Mouse (Mus musculus) cortical plate, adult 2 months (tissue): ENCODE measurements at regions not wholly inside any gene's neighbourhood (a gene's known extent, or its start where the extent isn't known, plus 50 kb on each side); places are given as distances from the start of the nearest gene placed in this dataset.

ENCODE experiments used
- H3K27ac ChIP-seq: fragments of 200-500 bp; 2 replicates; pipeline ENCODE4 v1.5.1; 2012; ENCODE audit warnings: low read length, control low read depth, inconsistent platforms; ENCODE audit not compliant: insufficient read depth
- H3K4me1 ChIP-seq: fragments of 200-500 bp; 2 replicates; pipeline ENCODE4 v1.6.1; 2011; ENCODE audit warnings: low read length; ENCODE audit not compliant: control insufficient read depth, insufficient read depth
- H3K4me3 ChIP-seq: fragments of 200-500 bp; 2 replicates; pipeline ENCODE4 v1.5.1; 2011; ENCODE audit warnings: mild to moderate bottlenecking, low read length, control low read depth; ENCODE audit not compliant: insufficient read depth
- CTCF ChIP-seq: fragments of 200-500 bp; IDR thresholded peaks from 2 replicates; pipeline ENCODE4 v1.5.1; 2011; ENCODE audit warnings: mild to moderate bottlenecking, control low read depth, low read length; ENCODE audit not compliant: insufficient read depth; ENCODE audit errors: extremely low read depth
- POLR2A ChIP-seq: fragments of 200-500 bp; IDR thresholded peaks from 2 replicates; pipeline ENCODE4 v1.6.1; 2011; ENCODE audit warnings: mild to moderate bottlenecking, low read length, control low read depth; ENCODE audit not compliant: insufficient read depth; ENCODE audit errors: extremely low read depth

GRCm38 (mm10) chr14:25025074-25025473 is 433.9 kb upstream of the Zmiz1 start:
- no peak overlapping the region for H3K4me3 ChIP-seq
- no peaks in the 10 kb centered on the region for H3K4me1 ChIP-seq
- TF ChIP-seq POLR2A (no peak), CTCF (no peak)
- no peak overlapping the region for H3K27ac ChIP-seq

GRCm38 (mm10) chr14:25027076-25027475 is 431.9 kb upstream of the Zmiz1 start:
- no peak overlapping the region for H3K27ac ChIP-seq

GRCm38 (mm10) chr14:25027842-25028241 is 431.1 kb upstream of the Zmiz1 start:
- H3K4me1 ChIP-seq: no peaks in the 10 kb centered on the region
- no peak overlapping the region for H3K27ac ChIP-seq
- TF ChIP-seq POLR2A (no peak), CTCF (no peak)
- H3K4me3 ChIP-seq: no peak overlapping the region

More at GRCm38 (mm10) chr14:25027076-25027475, 431.9 kb upstream of the Zmiz1 start:
- Histone ChIP-seq H3K4me3 (no peak overlapping the region), H3K4me1 (no peaks in the 10 kb centered on the region)
- no peak for TF ChIP-seq POLR2A
- no peak for TF ChIP-seq CTCF

- no peak overlapping the region for H3K27ac ChIP-seq
- H3K4me1 ChIP-seq: no peaks in the 10 kb centered on the region
- no peak for TF ChIP-seq POLR2A
- peak; percentile 20; the same call in 1 of the 2 replicates for TF ChIP-seq CTCF
- H3K4me3 ChIP-seq: no peak overlapping the region
Observed at GRCm38 (mm10) chr14:25030881-25031280, 428.1 kb upstream of the Zmiz1 start.

GRCm38 (mm10) chr14:25031756-25032680 is 427.0 kb upstream of the Zmiz1 start:
- no peaks in the 10 kb centered on the region for H3K4me1 ChIP-seq
- TF ChIP-seq POLR2A (no peak), CTCF (no peak)
- no peak overlapping the region for H3K4me3 ChIP-seq
- H3K27ac ChIP-seq: no peak overlapping the region

GRCm38 (mm10) chr14:25032899-25033298 is 426.1 kb upstream of the Zmiz1 start:
- Histone ChIP-seq H3K4me1 (no peaks in the 10 kb centered on the region), H3K4me3 (no peak overlapping the region), H3K27ac (no peak overlapping the region)
- TF ChIP-seq CTCF (no peak), POLR2A (no peak)

- H3K4me1 ChIP-seq: no peaks in the 10 kb centered on the region; the same call in 1 of the 2 replicates
- H3K27ac ChIP-seq: no peak overlapping the region
- no peak overlapping the region for H3K4me3 ChIP-seq
- no peak for TF ChIP-seq CTCF
- TF ChIP-seq POLR2A: no peak
Observed at GRCm38 (mm10) chr14:25042265-25042664, 416.7 kb upstream of the Zmiz1 start.

- Histone ChIP-seq H3K4me1 (no peaks in the 10 kb centered on the region; the same call in 1 of the 2 replicates), H3K27ac (no peak overlapping the region), H3K4me3 (no peak overlapping the region)
- no peak for TF ChIP-seq CTCF
- TF ChIP-seq POLR2A: no peak
Observed at GRCm38 (mm10) chr14:25044106-25044505, 414.9 kb upstream of the Zmiz1 start.

- no peak for TF ChIP-seq CTCF
- Histone ChIP-seq H3K4me1 (no peaks in the 10 kb centered on the region; the same call in 1 of the 2 replicates), H3K27ac (no peak overlapping the region), H3K4me3 (no peak overlapping the region)
Observed at GRCm38 (mm10) chr14:25044867-25045266, 414.1 kb upstream of the Zmiz1 start.

GRCm38 (mm10) chr14:25050674-25051251 is 408.2 kb upstream of the Zmiz1 start:
- Histone ChIP-seq H3K4me1 (no peaks in the 10 kb centered on the region), H3K27ac (no peak overlapping the region), H3K4me3 (no peak overlapping the region)
- TF ChIP-seq CTCF: no peak
